Mouse (Mus musculus): ENCODE measurements around the gene Gimap4.

Gene Gimap4

GRCm38 (mm10) chr6:48684319-48684718, at the start of gene Gimap4:
Gene Gimap4, plus strand, starts transcription at chr6:48684549.
- DNase-seq (ENCODE audit: low spot score in 2 of 2), result no peak

- no peak for DNase-seq (ENCODE audit: low spot score in 2 of 2)
Measured at GRCm38 (mm10) chr6:48635105-48635504, 49.2 kb upstream of the Gimap4 start.

- no peak for DNase-seq (ENCODE audit: low spot score in 2 of 2)
Measured at GRCm38 (mm10) chr6:48636515-48636914, 47.8 kb upstream of the Gimap4 start.

GRCm38 (mm10) chr6:48637811-48638500, 46.4 kb upstream of the Gimap4 start:
- no peak for DNase-seq (ENCODE audit: low spot score in 2 of 2)

- DNase-seq (ENCODE audit: low spot score in 2 of 2), result no peak
Measured at GRCm38 (mm10) chr6:48638553-48638952, 45.8 kb upstream of the Gimap4 start.

GRCm38 (mm10) chr6:48641391-48641790, 43.0 kb upstream of the Gimap4 start:
- no peak for DNase-seq (ENCODE audit: low spot score in 2 of 2)

- no peak for DNase-seq (ENCODE audit: low spot score in 2 of 2)
Measured at GRCm38 (mm10) chr6:48642764-48643292, 41.5 kb upstream of the Gimap4 start.

- DNase-seq (ENCODE audit: low spot score in 2 of 2), result no peak
Measured at GRCm38 (mm10) chr6:48645660-48646308, 38.6 kb upstream of the Gimap4 start.

GRCm38 (mm10) chr6:48646309-48646690, 38.0 kb upstream of the Gimap4 start:
- DNase-seq (ENCODE audit: low spot score in 2 of 2), result no peak

- DNase-seq (ENCODE audit: low spot score in 2 of 2), result no peak
Measured at GRCm38 (mm10) chr6:48646995-48647394, 37.4 kb upstream of the Gimap4 start, which contains the start of gene Gimap8. Gene Gimap8, plus strand, starts transcription at chr6:48647234.

- DNase-seq (ENCODE audit: low spot score in 2 of 2), result no peak
Measured at GRCm38 (mm10) chr6:48647611-48648010, 36.7 kb upstream of the Gimap4 start.

GRCm38 (mm10) chr6:48648779-48649178, 35.6 kb upstream of the Gimap4 start:
- DNase-seq (ENCODE audit: low spot score in 2 of 2), result no peak

- no peak for DNase-seq (ENCODE audit: low spot score in 2 of 2)
Measured at GRCm38 (mm10) chr6:48650041-48650440, 34.3 kb upstream of the Gimap4 start.

GRCm38 (mm10) chr6:48658721-48659120, 25.6 kb upstream of the Gimap4 start:
- no peak for DNase-seq (ENCODE audit: low spot score in 2 of 2)

- no peak for DNase-seq (ENCODE audit: low spot score in 2 of 2)
Measured at GRCm38 (mm10) chr6:48664750-48665149, 19.6 kb upstream of the Gimap4 start.

GRCm38 (mm10) chr6:48665471-48665870, 18.9 kb upstream of the Gimap4 start:
- DNase-seq (ENCODE audit: low spot score in 2 of 2), result no peak

GRCm38 (mm10) chr6:48666159-48666586, 18.2 kb upstream of the Gimap4 start:
- DNase-seq (ENCODE audit: low spot score in 2 of 2), result no peak

- no peak for DNase-seq (ENCODE audit: low spot score in 2 of 2)
Measured at GRCm38 (mm10) chr6:48668022-48668421, 16.3 kb upstream of the Gimap4 start.

- no peak for DNase-seq (ENCODE audit: low spot score in 2 of 2)
Measured at GRCm38 (mm10) chr6:48669446-48669969, 14.8 kb upstream of the Gimap4 start.

- no peak for DNase-seq (ENCODE audit: low spot score in 2 of 2)
Measured at GRCm38 (mm10) chr6:48674291-48675058, 9.9 kb upstream of the Gimap4 start.

- peak in 1 of 2 experiments; percentile 13 for DNase-seq (ENCODE audit: low spot score in 2 of 2)
Measured at GRCm38 (mm10) chr6:48675400-48675930, 8.9 kb upstream of the Gimap4 start.
